Mouse (Mus musculus): Measurements from ENCODE around the gene Borcs6. TPM values are rescaled to one million over a fixed set of nuclear protein-coding genes. Genes with fewer than 3 reads are reported as not detected.
A peak's percentile ranks its signal among the peaks of the same experiment; 100 is the strongest.

Gene Borcs6
- polyA plus RNA-seq, 1 experiment from 2014 or later: 3.5 TPM

DNA sequence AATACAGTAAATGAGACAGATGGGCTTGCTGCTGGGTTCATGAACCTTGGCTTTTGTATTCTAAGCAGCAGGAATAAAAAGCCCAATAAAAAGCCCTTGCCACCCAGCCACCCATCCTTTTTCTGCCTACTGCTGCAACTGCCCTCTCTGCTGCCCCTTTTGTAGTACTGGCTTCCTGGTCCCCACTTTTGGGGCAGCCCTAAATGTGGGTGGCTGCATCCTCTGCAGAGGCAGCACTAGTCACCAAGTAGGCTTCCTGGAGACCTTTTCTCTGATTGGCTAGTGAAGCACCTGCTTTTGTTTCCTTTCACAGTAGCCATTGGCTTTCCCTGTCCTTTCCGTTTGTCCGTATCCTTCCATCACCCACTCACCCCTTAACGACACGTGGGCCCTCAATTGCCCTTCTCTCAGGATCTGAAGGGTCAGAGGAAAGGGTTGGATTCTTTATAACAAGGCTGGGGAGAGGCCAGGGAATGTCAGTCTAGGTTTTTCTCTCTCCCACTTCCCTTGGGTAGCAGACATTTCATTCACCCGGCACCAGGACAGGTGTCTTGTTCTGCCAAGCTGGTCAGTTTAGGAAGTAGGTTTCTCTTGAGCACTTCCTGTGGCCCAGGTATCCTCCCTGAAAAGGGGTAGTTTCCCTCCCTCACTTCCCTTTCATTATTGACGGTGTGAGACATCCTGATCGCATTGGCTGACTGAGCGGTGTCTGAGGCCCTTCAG is 38.7 kb downstream of the Borcs6 start:
- peak overlapping the region; percentile 93 for H3K27ac ChIP-seq
- 31% methylated on average over 8 of the region's 8 CpGs for WGBS (ENCODE audit: insufficient replicate concordance)
- H3K27me3 ChIP-seq: no peaks in the 10 kb centered on the region
- ATAC-seq (ENCODE audit: low read depth) (no peak), DNase-seq (no peak)
- H3K4me1 ChIP-seq (replicated peaks): peaks cover 68% of the 10 kb centered on the region
- peak overlapping the region; percentile 67 for H3K4me3 ChIP-seq (replicated peaks)
- H3K9me3 ChIP-seq (replicated peaks): no peaks in the 10 kb centered on the region
- H3K36me3 ChIP-seq: peaks cover 28% of the 10 kb centered on the region
- peak overlapping the region; percentile 95 for H3K4me2 ChIP-seq
- H3K9ac ChIP-seq: peak overlapping the region; percentile 78

DNA sequence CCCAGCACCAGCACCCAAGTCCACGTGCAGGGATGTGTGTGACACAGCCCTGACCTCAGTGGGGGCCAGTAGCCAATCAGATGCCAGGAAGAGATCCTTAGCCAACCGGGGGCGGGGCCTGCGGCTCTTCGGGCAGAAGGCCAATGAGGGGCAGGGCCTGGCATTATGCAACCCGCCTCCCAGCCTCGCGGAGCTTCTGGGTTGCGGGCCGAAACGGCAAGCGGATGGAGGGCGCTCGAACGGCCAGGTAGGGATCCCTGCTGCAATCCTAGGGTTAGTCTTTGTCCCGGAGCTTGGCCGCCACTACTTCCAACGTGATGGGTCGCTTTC is 39.2 kb downstream of the Borcs6 start:
- Histone ChIP-seq H3K4me2 (peak overlapping the region; percentile 95), H3K4me1 (replicated peaks) (peaks cover 67% of the 10 kb centered on the region), H3K9ac (peak overlapping the region; percentile 77), H3K36me3 (peaks cover 33% of the 10 kb centered on the region), H3K27ac (peak overlapping the region; percentile 93), H3K27me3 (no peaks in the 10 kb centered on the region), H3K9me3 (replicated peaks) (no peaks in the 10 kb centered on the region), H3K4me3 (replicated peaks) (peak overlapping the region; percentile 67)
- DNase-seq: peak; percentile 94
- peak; percentile 55 for ATAC-seq (ENCODE audit: low read depth)
- under 1% methylated on average over 19 of the region's 19 CpGs for WGBS (ENCODE audit: insufficient replicate concordance)

- Histone ChIP-seq H3K4me2 (peak overlapping the region; percentile 95), H3K4me3 (replicated peaks) (peak overlapping the region; percentile 67), H3K9ac (peak overlapping the region; percentile 77), H3K9me3 (replicated peaks) (no peaks in the 10 kb centered on the region), H3K27ac (peak overlapping the region; percentile 93), H3K36me3 (peaks cover 39% of the 10 kb centered on the region), H3K27me3 (no peaks in the 10 kb centered on the region), H3K4me1 (replicated peaks) (peaks cover 61% of the 10 kb centered on the region)
- ATAC-seq (ENCODE audit: low read depth) (no peak), DNase-seq (no peak)
- WGBS (ENCODE audit: insufficient replicate concordance): 1% methylated on average over 22 of the region's 22 CpGs
These were observed 39.8 kb downstream of the Borcs6 start for GRCm38 (mm10) chr11:69099177-69099914.

GRCm38 (mm10) chr11:69099915-69100345 is 40.4 kb downstream of the Borcs6 start:
- Histone ChIP-seq H3K4me2 (peak overlapping the region; percentile 95), H3K27ac (peak overlapping the region; percentile 93), H3K4me3 (replicated peaks) (peak overlapping the region; percentile 67), H3K9me3 (replicated peaks) (no peaks in the 10 kb centered on the region), H3K4me1 (replicated peaks) (peaks cover 57% of the 10 kb centered on the region), H3K27me3 (no peaks in the 10 kb centered on the region), H3K9ac (peak overlapping the region; percentile 77), H3K36me3 (peaks cover 45% of the 10 kb centered on the region)
- 1% methylated on average over 23 of the region's 23 CpGs for WGBS (ENCODE audit: insufficient replicate concordance)
- peak; percentile 83 for DNase-seq
- ATAC-seq (ENCODE audit: low read depth): peak; percentile 11; the same call in 1 of the 2 replicates

GRCm38 (mm10) chr11:69100639-69101360 is 41.3 kb downstream of the Borcs6 start:
- DNase-seq: no peak
- Histone ChIP-seq H3K27ac (peak overlapping the region; percentile 71), H3K9ac (peak overlapping the region; percentile 77)

GRCm38 (mm10) chr11:69101604-69102402 is 42.3 kb downstream of the Borcs6 start:
- Histone ChIP-seq H3K4me1 (replicated peaks) (peaks cover 40% of the 10 kb centered on the region), H3K27ac (no peak overlapping the region), H3K9me3 (replicated peaks) (no peaks in the 10 kb centered on the region), H3K4me3 (replicated peaks) (no peak overlapping the region), H3K4me2 (no peak overlapping the region), H3K9ac (no peak overlapping the region), H3K27me3 (no peaks in the 10 kb centered on the region), H3K36me3 (peaks cover 62% of the 10 kb centered on the region)
- no peak for DNase-seq
- 78% methylated on average over 21 of the region's 21 CpGs for WGBS (ENCODE audit: insufficient replicate concordance)
- ATAC-seq (ENCODE audit: low read depth): no peak

More at GRCm38 (mm10) chr11:69100639-69101360, 41.3 kb downstream of the Borcs6 start:
- peak overlapping the region; percentile 67 for H3K4me3 ChIP-seq (replicated peaks)
- 83% methylated on average over 20 of the region's 20 CpGs for WGBS (ENCODE audit: insufficient replicate concordance)
- H3K36me3 ChIP-seq: peaks cover 54% of the 10 kb centered on the region
- H3K4me1 ChIP-seq (replicated peaks): peaks cover 50% of the 10 kb centered on the region
- H3K9me3 ChIP-seq (replicated peaks): no peaks in the 10 kb centered on the region
- H3K4me2 ChIP-seq: peak overlapping the region; percentile 95
- no peak for ATAC-seq (ENCODE audit: low read depth)
- H3K27me3 ChIP-seq: no peaks in the 10 kb centered on the region

GRCm38 (mm10) chr11:69102403-69102725 is 42.8 kb downstream of the Borcs6 start:
- no peaks in the 10 kb centered on the region for H3K27me3 ChIP-seq
- H3K36me3 ChIP-seq: peaks cover 68% of the 10 kb centered on the region
- DNase-seq (no peak), ATAC-seq (ENCODE audit: low read depth) (no peak)
- 80% methylated on average over 7 of the region's 7 CpGs for WGBS (ENCODE audit: insufficient replicate concordance)
- no peak overlapping the region for H3K27ac ChIP-seq
- peaks cover 34% of the 10 kb centered on the region for H3K4me1 ChIP-seq (replicated peaks)
- H3K9ac ChIP-seq: no peak overlapping the region
- no peak overlapping the region for H3K4me3 ChIP-seq (replicated peaks)
- no peak overlapping the region for H3K4me2 ChIP-seq
- no peaks in the 10 kb centered on the region for H3K9me3 ChIP-seq (replicated peaks)

DNA sequence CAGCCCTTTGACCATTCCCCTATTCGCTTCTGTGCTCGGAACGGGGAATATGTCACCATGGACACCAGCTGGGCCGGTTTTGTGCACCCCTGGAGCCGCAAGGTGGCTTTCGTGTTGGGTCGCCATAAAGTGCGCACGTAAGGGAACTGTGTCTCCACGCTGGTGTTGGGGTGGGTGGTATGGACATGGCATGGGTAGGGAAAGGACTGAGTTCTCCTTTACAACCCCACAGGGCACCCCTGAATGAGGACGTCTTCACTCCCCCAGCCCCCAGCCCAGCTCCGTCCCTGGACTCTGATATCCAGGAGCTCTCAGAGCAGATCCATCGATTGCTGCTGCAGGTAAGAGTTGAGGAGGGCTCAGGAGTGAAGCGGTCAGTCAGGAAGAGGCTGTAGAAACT is 43.6 kb downstream of the Borcs6 start:
- DNase-seq (no peak), ATAC-seq (ENCODE audit: low read depth) (no peak)
- 89% methylated on average over 14 of the region's 14 CpGs for WGBS (ENCODE audit: insufficient replicate concordance)
- Histone ChIP-seq H3K9ac (no peak overlapping the region), H3K27ac (no peak overlapping the region), H3K9me3 (replicated peaks) (no peaks in the 10 kb centered on the region), H3K27me3 (no peaks in the 10 kb centered on the region), H3K4me1 (replicated peaks) (peaks cover 27% of the 10 kb centered on the region), H3K4me3 (replicated peaks) (no peak overlapping the region), H3K4me2 (no peak overlapping the region), H3K36me3 (peaks cover 75% of the 10 kb centered on the region)

- 83% methylated on average over 15 of the region's 15 CpGs for WGBS (ENCODE audit: insufficient replicate concordance)
- Histone ChIP-seq H3K9me3 (replicated peaks) (no peaks in the 10 kb centered on the region), H3K27ac (no peak overlapping the region), H3K4me3 (replicated peaks) (no peak overlapping the region), H3K9ac (no peak overlapping the region), H3K4me2 (no peak overlapping the region), H3K4me1 (replicated peaks) (peaks cover 21% of the 10 kb centered on the region), H3K27me3 (no peaks in the 10 kb centered on the region), H3K36me3 (peaks cover 82% of the 10 kb centered on the region)
- no peak for ATAC-seq (ENCODE audit: low read depth)
- no peak for DNase-seq
These were observed 44.3 kb downstream of the Borcs6 start for GRCm38 (mm10) chr11:69103531-69104435.

DNA sequence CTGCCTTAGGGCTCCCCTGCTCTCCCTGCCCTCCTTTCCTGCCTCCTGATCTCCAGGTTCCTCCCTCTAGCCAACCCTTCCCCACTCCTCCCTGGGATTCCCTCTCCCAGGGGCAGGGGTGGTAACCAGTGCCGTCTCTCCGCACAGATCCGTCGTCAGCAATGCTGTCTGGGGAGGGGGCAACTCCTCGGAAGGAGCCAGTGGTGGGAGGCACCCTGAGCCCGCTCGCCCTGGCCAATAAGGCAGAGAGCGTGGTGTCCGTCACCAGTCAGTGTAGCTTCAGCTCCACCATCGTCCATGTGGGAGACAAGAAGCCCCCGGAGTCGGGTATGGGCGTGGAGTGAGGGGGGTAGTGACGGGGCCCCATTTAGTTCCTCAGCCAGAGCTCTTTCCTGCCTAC is 45.0 kb downstream of the Borcs6 start:
- Histone ChIP-seq H3K4me2 (no peak overlapping the region), H3K27ac (no peak overlapping the region), H3K4me1 (replicated peaks) (peaks cover 21% of the 10 kb centered on the region), H3K4me3 (replicated peaks) (no peak overlapping the region), H3K9me3 (replicated peaks) (no peaks in the 10 kb centered on the region), H3K9ac (no peak overlapping the region), H3K27me3 (no peaks in the 10 kb centered on the region), H3K36me3 (peaks cover 89% of the 10 kb centered on the region)
- WGBS (ENCODE audit: insufficient replicate concordance): 78% methylated on average over 14 of the region's 14 CpGs
- DNase-seq (no peak), ATAC-seq (ENCODE audit: low read depth) (no peak)

Measured in liver, embryonic 13.5 days (tissue).